Mouse (Mus musculus): ENCODE results near the gene Gper1.
A peak's percentile ranks its signal among the peaks of the same experiment; 100 is the strongest.

Gene Gper1

DNA sequence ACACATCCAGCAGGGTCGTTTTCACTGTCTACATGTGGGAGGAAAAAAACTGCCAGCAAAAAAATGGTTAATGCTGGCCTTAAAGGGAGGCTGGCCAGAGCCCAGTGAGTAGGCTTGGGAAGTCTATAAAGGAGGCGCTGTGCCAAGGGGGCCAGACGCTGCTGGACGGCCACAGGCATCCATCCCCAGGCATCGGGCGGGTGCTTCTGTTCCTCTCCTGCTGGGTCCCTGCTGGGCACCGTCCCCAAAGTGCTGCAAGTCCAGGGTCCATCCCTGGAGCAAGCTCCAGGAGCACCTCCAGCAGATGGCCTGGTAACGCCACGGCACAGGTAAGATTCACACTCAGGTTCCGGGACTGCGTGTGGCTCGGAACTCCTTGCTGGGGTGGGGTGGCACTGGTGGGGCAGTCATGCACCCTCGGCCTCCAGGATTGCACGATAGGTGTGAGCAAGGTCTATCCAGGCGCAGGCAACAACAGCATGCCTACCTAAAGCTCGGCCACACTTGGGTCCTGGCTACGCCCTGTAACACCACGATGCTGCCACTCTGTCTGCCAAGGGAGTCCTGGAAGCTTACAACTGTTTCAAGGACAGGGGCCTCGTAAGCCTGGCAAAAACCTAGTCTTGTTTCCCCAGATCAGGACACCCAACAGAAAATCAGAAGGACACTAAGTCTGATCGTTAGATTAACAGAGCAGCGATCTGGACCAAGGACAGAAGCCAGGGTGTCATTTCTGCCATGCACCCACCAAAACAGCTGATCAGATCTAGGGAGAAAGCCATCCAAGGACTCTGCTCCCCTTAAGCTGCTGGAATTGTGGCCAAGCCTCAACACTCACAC is at the start of gene Gper1:
Gper1 (plus strand) TSS at position 126 of the 840 bp plus-strand sequence.
- peak; percentile 91 for DNase-seq (ENCODE audit: low read depth, low spot score)

- DNase-seq (ENCODE audit: low read depth, low spot score): no peak
Measured at GRCm38 (mm10) chr5:139373889-139374444, 49.0 kb upstream of the Gper1 start.

GRCm38 (mm10) chr5:139374841-139375240 is 48.1 kb upstream of the Gper1 start:
- peak; percentile 51 for DNase-seq (ENCODE audit: low read depth, low spot score)

DNA sequence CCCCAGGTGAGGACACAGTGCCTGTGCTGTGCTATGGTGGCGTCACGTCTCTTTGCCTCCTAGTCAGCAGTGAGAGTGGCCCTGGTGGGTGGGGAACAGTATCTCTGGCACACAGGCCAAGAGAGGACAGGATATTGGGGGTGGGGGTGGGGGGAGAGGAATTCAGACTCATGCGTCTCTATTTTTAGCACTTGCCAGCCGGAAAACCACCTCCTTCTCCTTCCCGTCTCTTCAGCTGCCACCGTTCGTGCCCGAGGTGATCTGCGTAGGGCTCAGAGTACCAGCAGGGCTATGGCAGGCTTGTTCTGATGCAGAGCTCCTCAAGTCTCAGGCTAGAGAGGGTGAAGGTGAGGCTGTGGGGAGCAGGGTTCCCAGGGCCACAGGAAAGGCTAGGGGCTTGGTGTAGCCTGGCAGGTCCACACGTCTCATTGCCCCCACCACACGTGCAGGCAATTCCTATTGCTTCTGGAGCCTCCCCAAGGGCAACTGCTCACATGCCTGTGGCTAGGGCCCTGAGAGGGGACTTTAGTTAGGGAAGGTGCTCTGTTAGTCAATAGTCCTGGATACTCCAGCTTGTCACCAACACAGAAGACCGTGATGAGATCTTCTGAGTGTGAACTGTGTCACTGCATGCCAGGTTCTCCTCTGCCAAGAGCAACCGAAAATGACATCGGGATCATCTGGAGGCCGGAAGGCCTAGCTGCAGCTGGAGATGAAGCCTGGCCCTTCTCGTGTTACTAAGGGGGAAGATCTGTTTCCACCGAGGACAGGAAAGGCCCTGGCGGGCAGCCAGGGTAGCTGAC is 45.3 kb upstream of the Gper1 start, which contains the start of gene Gpr146:
Gpr146 (plus strand) TSS at position 230 of the 803 bp plus-strand sequence.
- DNase-seq (ENCODE audit: low read depth, low spot score): peak; percentile 82

DNA sequence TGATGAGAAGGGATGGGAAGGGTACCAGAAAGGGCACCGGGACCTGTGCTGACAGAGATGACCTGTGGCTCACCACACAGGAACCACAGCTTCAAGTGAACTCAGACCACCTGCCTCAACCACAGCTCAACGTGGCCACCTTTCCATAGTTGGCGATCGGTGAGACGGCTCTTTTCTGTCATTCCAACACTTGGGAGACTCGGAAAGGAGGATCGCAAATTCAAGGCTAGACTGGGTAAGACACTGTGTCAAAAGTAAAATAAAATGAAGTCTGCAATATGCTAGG is 44.7 kb upstream of the Gper1 start:
- DNase-seq (ENCODE audit: low read depth, low spot score): no peak

DNA sequence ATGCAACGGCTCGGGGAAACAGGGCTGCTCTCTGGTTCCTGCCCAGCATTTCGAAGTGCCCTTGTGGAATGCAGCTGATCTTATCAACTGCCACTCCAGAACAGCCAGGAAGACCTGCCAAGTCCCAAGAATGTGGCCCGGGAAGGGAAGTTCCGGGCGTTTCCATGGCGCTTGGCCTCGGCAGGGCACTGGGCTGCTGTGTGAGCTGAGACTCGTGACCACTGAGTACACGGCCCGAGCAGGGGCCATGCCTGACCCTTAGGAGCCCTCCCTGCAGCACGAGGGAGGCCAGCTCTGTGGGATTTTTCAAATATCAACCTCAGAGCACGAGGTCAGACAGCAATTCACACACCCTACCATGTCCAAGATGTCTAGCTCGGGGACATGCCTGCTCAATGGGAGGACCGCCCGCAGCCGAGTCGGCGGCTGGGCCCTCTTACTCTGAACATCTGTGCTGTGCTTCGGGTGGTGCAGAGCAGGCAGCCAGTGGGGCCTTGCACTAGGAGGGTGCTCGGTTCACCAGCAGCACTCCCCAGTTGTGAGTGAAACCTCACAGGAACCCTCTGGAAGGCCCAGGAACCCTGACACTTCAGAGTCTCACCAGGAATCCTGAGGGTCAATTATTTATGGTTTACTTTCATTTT is 43.8 kb upstream of the Gper1 start:
- DNase-seq (ENCODE audit: low read depth, low spot score): peak; percentile 96

DNA sequence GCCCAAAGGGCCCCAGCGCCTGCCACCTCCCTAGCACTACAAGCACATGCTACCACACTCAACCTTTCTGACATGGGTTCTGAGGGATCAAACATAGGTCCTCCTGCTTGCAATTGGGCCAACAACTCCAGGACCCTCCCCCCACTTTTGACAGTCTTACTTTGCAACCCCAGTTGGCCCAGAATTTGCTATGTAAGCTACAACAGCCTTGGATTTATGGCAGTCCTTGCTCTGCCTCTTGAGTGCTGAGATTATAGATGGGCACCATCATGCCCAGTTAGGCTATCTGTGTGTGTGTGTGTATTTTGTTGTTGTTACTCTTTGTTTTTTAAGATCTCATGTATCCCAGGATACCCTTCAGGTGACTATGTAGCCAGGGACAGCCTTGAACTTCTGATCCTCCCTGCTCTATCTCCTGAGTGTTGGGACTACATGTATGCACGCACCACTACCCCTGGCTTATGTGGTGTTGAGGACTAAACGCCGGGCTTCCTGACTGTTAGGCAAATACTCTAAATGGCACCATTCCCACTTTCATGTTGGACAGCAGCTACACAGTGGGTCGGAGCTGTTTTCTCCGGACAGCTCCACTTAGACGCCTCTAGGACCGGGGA is 43.1 kb upstream of the Gper1 start:
- DNase-seq (ENCODE audit: low read depth, low spot score): no peak

- DNase-seq (ENCODE audit: low read depth, low spot score): peak; percentile 97
Measured at GRCm38 (mm10) chr5:139380385-139381248, 42.3 kb upstream of the Gper1 start.

GRCm38 (mm10) chr5:139381586-139382513 is 41.1 kb upstream of the Gper1 start:
- DNase-seq (ENCODE audit: low read depth, low spot score): no peak

DNA sequence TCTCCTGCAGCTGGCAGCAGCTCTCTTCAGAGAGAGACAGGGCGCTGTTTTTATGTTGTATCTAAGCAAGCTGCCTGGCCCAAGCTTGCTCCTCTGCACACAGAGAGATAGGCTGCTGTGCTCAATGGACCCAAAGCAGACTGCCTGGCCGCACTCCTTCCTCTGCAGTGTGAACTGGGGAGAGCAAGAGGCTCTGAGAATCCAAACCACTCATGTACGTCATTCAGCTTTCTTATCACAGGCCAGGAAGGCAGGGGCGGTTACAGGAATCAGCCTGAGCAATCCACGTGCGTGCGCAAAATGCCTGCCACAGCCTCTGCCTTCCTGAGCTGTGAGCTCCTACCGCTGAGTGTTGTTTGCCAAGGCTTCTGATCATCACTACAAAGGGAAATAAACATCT is 40.2 kb upstream of the Gper1 start:
- no peak for DNase-seq (ENCODE audit: low read depth, low spot score)

- DNase-seq (ENCODE audit: low read depth, low spot score): no peak
Measured at GRCm38 (mm10) chr5:139383234-139383633, 39.7 kb upstream of the Gper1 start.

GRCm38 (mm10) chr5:139384531-139384930 is 38.4 kb upstream of the Gper1 start:
- no peak for DNase-seq (ENCODE audit: low read depth, low spot score)

- DNase-seq (ENCODE audit: low read depth, low spot score): no peak
Measured at GRCm38 (mm10) chr5:139386047-139386446, 36.9 kb upstream of the Gper1 start.

GRCm38 (mm10) chr5:139387329-139388194 is 35.4 kb upstream of the Gper1 start:
- no peak for DNase-seq (ENCODE audit: low read depth, low spot score)

GRCm38 (mm10) chr5:139388195-139388570 is 34.8 kb upstream of the Gper1 start:
- no peak for DNase-seq (ENCODE audit: low read depth, low spot score)

DNA sequence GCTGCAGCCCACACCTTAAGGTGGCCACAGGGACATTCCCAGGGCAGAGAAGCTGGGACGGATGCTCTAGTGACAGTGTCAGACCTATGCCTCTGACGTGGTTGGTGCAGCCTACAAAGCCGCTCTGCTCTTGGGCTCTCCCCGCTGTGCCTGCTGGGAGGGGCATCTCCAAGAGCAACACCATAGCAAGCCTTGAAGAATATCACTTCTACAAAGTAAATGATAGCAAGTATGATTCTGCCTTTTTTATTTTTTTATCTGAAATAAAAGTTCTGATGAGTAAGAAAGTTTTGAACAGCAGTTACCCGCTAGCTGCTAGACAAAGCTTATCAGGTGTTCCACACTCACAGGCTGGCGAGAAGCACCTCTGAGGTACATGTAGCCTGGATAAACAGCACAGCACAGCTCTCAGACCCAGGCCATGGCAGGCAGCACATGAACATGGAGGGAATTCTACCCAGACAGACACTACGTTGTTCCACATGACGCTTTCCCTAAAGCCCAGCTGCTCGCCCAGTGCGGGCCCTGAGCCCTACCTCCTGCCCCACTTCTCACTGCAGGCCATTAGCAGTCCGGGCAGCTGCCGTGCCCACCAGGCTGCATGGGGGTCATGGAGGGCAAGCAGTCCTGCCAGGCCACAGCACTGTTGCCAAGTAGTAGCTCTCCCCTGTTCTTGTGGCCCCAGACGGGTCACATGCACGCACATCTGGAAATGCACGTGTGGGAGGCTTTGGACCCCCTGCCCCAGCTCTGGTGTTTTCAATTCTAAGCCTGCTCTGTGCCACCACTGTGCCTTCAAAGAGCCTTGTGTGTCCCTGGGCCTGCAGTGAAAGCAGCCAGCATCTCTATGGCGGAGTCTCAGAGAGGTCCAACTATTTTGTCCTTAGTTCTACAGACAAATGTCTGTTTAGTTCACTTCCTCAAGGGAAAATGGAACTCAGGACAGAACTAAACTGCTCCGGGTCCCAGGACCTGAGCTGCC is 34.0 kb upstream of the Gper1 start:
- no peak for DNase-seq (ENCODE audit: low read depth, low spot score)

- DNase-seq (ENCODE audit: low read depth, low spot score): peak; percentile 87
Measured at GRCm38 (mm10) chr5:139389676-139390061, 33.3 kb upstream of the Gper1 start.

Measured in 3T3-L1 (cell line).